Mouse (Mus musculus) forebrain, embryonic 14.5 days (tissue): ENCODE measurements around the gene Lbhd2. TPM values are rescaled to one million over a fixed set of nuclear protein-coding genes. Genes with fewer than 3 reads are reported as not detected.
A peak's percentile ranks its signal among the peaks of the same experiment; 100 is the strongest.

ENCODE experiments used
- ATAC-seq: fragments of 200-750 bp; cut with Nextera tagmentation; 2 replicates; pipeline ENCODE4 v1.8.0; 2017; ENCODE audit warnings: mild to moderate bottlenecking, moderate library complexity
- DNase-seq: peaks from one replicate; pipeline ENCODE4 v3.0.0-alpha.2; 2015; ENCODE audit warnings: low spot score
- H3K27ac ChIP-seq: fragments of 300-500 bp; sonication (generic); 2 replicates; pipeline ENCODE4 v1.5.1; 2014; ENCODE audit warnings: low read depth, mild to moderate bottlenecking, control low read depth, low read length, moderate library complexity
- H3K27me3 ChIP-seq: fragments of 300-500 bp; sonication (generic); replicated peaks from 2 replicates; pipeline ENCODE4 v1.6.1; 2014; ENCODE audit warnings: low read length, control low read depth, mixed read lengths; ENCODE audit not compliant: control insufficient read depth, insufficient read depth
- H3K36me3 ChIP-seq: fragments of 300-500 bp; sonication (generic); 2 replicates; pipeline ENCODE4 v1.6.1; 2014; ENCODE audit warnings: low read length, control low read depth; ENCODE audit not compliant: control insufficient read depth, insufficient read depth
- H3K4me1 ChIP-seq: fragments of 300-500 bp; sonication (generic); 2 replicates; pipeline ENCODE4 v1.6.1; 2014; ENCODE audit warnings: antibody characterized with exemption, low read length, control low read depth; ENCODE audit not compliant: control insufficient read depth, insufficient read depth
- H3K4me2 ChIP-seq: fragments of 300-500 bp; sonication (generic); 2 replicates; pipeline ENCODE4 v1.6.1; 2014; ENCODE audit warnings: mild to moderate bottlenecking, control low read depth, low read length
- H3K4me3 ChIP-seq: fragments of 300-500 bp; sonication (generic); 2 replicates; pipeline ENCODE4 v1.5.1; 2014; ENCODE audit warnings: low read depth, low read length, control low read depth
- H3K9ac ChIP-seq: fragments of 300-500 bp; sonication (generic); 2 replicates; pipeline ENCODE4 v1.6.1; 2014; ENCODE audit warnings: mild to moderate bottlenecking, low read length, control low read depth, moderate library complexity
- H3K9me3 ChIP-seq: fragments of 300-500 bp; sonication (generic); replicated peaks from 2 replicates; pipeline ENCODE4 v1.6.1; 2016; ENCODE audit warnings: low read length, control low read depth, mixed read lengths; ENCODE audit not compliant: control insufficient read depth
- WGBS: fragments of 180-500 bp; shearing (Covaris S2); extraction: QIAGEN DNeasy Blood & Tissue Kit; methylation state at CpG from one replicate; pipeline ENCODE4 v1.1.7; 2014; 5-methylcytosine and 5-hydroxymethylcytosine counted together
- polyA plus RNA-seq: library from polyadenylated mRNA; unstranded; fragments of >200 nt; fragmentation: Nextera tagmentation; extraction: Ambion mirVana; gene quantifications from 2 replicates; pipeline ENCODE4 v1.2.1, GENCODE M21; 2014

Lbhd2 gene
- polyA plus RNA-seq, 1 experiment from 2014 or later = 2.4 TPM

DNA sequence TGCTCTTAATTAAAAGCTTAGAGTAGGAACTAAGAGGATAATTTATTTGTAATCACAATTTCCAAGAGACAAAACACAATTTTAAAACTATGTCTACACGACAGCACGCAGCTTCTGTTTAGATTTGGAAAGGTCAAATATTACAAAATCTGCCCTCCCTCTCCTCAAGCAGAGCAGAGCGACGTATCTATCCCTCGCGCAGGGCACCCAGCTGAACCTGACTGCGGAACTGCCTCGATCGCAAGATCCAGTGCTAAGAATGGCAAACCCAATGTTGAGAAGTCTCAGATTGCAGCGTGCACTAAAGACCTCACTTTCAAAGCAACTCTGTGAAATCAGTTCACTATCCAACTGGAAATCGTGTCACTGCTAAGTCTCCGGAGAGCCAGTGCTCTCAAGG is 31.1 kb upstream of the Lbhd2 start:
- Histone ChIP-seq H3K4me3 (peak overlapping the region; percentile 97), H3K27me3 (no peaks in the 10 kb centered on the region), H3K9ac (peak overlapping the region; percentile 92; the same call in 1 of the 2 replicates), H3K4me1 (peaks cover 10% of the 10 kb centered on the region), H3K27ac (no peak overlapping the region), H3K36me3 (no peaks in the 10 kb centered on the region), H3K4me2 (peak overlapping the region; percentile 94), H3K9me3 (no peaks in the 10 kb centered on the region)
- no peak for DNase-seq
- ATAC-seq = no peak
- 71% methylated on average over 12 of the region's 12 CpGs for WGBS

DNA sequence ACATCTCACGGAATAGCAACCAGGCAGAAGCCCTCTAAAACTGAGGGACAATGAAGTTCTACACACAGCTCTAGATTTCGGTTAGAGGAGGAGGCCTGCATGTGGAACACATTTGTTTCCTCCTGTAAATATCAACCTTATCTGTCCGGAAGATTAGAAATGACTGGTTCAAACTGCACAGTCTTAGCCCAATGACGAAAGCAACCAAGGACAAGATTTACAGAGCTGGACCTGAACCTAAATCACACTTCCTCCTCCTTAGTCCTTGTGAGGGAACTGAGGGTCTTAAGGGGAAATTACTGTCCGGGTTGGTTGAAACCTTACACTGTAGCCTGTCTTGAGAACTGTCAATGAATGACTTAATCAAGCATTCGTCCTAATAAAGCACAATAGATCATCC is 30.6 kb upstream of the Lbhd2 start:
- peak overlapping the region; percentile 92 for H3K9ac ChIP-seq
- H3K36me3 ChIP-seq = no peaks in the 10 kb centered on the region
- H3K27ac ChIP-seq = no peak overlapping the region
- no peak for DNase-seq
- ATAC-seq = no peak
- H3K9me3 ChIP-seq = no peaks in the 10 kb centered on the region
- no peaks in the 10 kb centered on the region for H3K27me3 ChIP-seq
- H3K4me1 ChIP-seq = peaks cover 10% of the 10 kb centered on the region
- peak overlapping the region; percentile 97 for H3K4me3 ChIP-seq
- WGBS = 48% methylated on average over 6 of the region's 6 CpGs
- H3K4me2 ChIP-seq = peak overlapping the region; percentile 94

DNA sequence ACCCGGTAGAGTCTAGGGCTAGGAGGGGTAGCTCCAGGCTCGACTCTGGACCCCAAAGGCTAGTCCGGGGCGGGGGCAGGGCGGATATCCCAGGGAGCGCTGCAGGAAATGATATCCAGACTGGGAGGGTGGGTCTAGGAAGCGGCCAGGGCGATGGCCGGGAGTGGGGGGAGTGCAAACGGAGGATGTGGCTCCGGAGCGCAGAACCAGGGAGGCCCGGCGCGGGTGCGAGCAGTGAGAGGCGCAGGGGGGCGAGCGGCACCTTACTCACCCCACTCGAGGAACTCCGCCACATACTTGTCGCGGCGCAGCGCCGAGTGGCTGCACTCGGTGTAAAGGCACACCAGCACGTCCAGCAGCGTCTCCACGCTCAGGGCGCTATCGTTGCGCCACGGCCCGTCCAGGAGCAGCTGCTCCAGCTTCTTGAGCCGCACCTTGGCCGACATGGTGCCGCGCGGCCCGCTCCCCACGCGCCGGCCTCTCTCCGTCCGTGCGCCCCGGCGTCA is 29.7 kb upstream of the Lbhd2 start:
- Histone ChIP-seq H3K4me1 (peaks cover 10% of the 10 kb centered on the region), H3K9ac (peak overlapping the region; percentile 92), H3K36me3 (no peaks in the 10 kb centered on the region), H3K27ac (peak overlapping the region; percentile 93), H3K4me3 (peak overlapping the region; percentile 97), H3K4me2 (peak overlapping the region; percentile 94), H3K27me3 (no peaks in the 10 kb centered on the region), H3K9me3 (no peaks in the 10 kb centered on the region)
- ATAC-seq = peak; percentile 21; the same call in 1 of the 2 replicates
- WGBS = under 1% methylated on average over 46 of the region's 49 CpGs
- no peak for DNase-seq

DNA sequence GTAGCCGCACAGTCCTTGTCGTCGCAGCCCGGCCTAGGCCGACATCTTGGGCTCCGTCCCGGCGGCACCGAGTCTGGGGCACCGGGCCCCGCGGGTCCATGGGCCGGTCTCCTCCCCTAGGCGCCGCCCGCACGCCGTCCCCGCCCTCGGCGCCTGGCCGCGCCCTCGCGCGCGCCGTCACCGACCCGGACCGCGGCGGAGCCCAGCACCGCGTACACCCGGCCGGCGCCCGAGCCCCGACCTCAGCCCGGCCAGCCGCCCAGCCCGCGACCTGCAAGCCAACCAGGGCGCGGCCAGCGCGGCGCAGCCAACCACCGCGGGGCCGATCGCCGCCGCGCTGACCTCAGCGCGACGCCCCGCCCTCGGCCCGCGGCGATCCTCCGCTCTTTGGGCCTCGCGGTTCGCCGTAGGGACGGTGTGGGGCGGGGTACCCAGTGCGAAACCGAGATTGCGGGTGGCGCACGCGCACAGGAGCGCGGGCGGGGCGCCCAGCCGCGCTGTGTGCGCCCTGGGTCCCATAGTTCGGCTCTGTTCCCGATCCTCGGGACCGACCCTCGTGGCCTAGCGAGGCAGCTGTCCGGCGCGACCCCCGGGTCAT is 29.1 kb upstream of the Lbhd2 start, which contains the start of gene Cdc42bpb:
Gene Cdc42bpb (minus strand): TSS at position 343 of the 598 bp plus-strand sequence.
- Histone ChIP-seq H3K36me3 (no peaks in the 10 kb centered on the region), H3K27me3 (no peaks in the 10 kb centered on the region), H3K9me3 (no peaks in the 10 kb centered on the region), H3K4me1 (peaks cover 10% of the 10 kb centered on the region), H3K9ac (peak within 1 kb of the TSS; percentile 92), H3K4me2 (peak within 1 kb of the TSS; percentile 94), H3K4me3 (peak within 1 kb of the TSS; percentile 97), H3K27ac (peak within 1 kb of the TSS; percentile 93)
- DNase-seq = peak; percentile 95
- ATAC-seq = peak; percentile 97
- under 1% methylated on average over 42 of the region's 94 CpGs for WGBS

DNA sequence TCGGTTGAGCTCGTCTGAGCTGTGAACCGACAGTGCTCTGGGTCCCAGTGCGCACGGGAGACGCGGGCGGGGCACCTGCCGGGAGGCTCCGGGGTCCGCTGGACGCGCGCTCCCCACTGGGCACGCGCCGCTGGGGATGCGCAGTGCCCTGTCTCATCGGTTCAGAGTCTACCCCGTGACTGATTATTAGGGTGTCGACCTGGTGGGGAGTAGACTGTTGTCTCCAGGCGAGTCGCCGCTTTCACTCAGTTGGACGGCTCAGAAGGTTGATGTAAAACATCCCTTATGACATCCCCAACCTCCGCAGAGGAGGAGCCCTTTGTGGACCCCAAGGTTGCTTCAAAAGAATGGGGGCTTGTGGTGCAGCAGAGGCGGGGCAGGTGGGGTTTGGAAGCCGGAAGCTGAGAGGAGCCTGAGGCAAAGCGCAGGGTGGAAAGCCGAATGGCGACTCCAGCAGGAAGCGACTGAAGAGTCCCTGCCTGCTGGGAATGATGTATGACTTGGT is 28.6 kb upstream of the Lbhd2 start:
- Histone ChIP-seq H3K27me3 (no peaks in the 10 kb centered on the region), H3K9ac (peak overlapping the region; percentile 92), H3K36me3 (no peaks in the 10 kb centered on the region), H3K4me2 (peak overlapping the region; percentile 94), H3K4me3 (peak overlapping the region; percentile 97), H3K9me3 (no peaks in the 10 kb centered on the region), H3K27ac (peak overlapping the region; percentile 93), H3K4me1 (peaks cover 10% of the 10 kb centered on the region)
- DNase-seq (peak; percentile 59), ATAC-seq (peak; percentile 76)
- WGBS = under 1% methylated on average over 32 of the region's 32 CpGs

DNA sequence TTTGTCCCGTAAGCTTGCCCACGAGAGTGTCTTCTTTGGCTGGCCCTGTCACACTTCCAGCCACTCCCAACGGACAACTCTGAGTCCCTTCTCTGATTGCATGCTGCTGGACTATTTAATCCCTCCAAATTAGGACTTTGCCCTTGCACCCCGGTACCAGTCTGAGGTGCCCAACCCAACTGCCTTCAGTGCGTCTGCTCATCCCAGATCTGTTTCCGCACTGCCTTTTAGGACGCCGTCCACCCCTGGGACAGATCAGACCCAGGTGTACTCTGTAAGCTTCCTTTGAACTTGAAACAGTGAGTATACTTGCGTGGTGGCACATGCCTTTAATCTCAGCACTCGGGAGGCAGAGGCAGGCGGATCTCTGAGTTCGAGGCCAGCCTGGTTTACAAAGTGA is 27.8 kb upstream of the Lbhd2 start:
- no peaks in the 10 kb centered on the region for H3K27me3 ChIP-seq
- 73% methylated on average over 12 of the region's 12 CpGs for WGBS
- peaks cover 10% of the 10 kb centered on the region for H3K4me1 ChIP-seq
- peak overlapping the region; percentile 92 for H3K9ac ChIP-seq
- no peak overlapping the region for H3K27ac ChIP-seq
- no peak for ATAC-seq
- peak overlapping the region; percentile 94 for H3K4me2 ChIP-seq
- H3K36me3 ChIP-seq = no peaks in the 10 kb centered on the region
- peak overlapping the region; percentile 97 for H3K4me3 ChIP-seq
- DNase-seq = no peak
- H3K9me3 ChIP-seq = no peaks in the 10 kb centered on the region

DNA sequence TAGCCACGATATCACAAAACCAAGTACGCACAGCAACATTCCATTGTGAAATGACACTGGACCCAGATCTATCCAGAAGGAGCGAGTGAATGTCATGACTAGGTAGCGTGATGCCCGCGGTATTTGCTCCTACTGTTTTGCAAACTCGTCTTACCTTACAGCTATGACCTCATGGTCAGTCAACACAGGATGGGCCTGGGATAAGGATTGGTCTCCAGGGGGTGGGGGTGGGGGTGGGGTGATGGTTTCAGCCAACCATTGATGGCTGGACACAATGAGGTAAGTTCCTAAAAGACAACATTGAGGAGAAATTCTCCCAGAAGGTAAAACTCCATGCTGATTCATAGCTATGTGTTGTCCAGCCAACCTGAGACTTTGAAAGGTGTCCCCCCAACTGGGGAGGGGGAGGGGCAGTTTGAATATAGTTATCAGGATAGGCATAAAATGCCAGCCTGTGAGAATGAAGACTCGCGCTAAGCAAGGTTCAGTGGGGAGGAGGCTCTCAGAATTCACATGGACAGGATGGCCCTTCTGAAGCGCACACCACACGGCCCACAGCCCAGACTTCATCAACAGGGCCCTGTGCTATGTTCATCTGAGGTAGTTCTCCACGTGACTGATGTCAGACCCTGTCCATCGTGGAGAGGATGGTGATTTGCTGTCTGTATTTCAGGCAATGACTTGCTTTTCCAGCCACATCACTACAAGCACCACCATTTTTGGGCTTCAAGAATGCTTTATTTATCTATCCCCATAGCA is 20.5 kb upstream of the Lbhd2 start:
- 0 out of 2 replicates have a peak, but pooled peaks cover 2% of the 10 kb centered on the region for H3K27me3 ChIP-seq
- H3K36me3 ChIP-seq = no peaks in the 10 kb centered on the region
- H3K27ac ChIP-seq = no peak overlapping the region
- H3K4me3 ChIP-seq = no peak overlapping the region
- H3K9ac ChIP-seq = no peak overlapping the region
- no peaks in the 10 kb centered on the region for H3K4me1 ChIP-seq
- H3K9me3 ChIP-seq = no peaks in the 10 kb centered on the region
- H3K4me2 ChIP-seq = no peak overlapping the region
- no peak for ATAC-seq
- DNase-seq = no peak
- WGBS = 89% methylated on average over 13 of the region's 13 CpGs

DNA sequence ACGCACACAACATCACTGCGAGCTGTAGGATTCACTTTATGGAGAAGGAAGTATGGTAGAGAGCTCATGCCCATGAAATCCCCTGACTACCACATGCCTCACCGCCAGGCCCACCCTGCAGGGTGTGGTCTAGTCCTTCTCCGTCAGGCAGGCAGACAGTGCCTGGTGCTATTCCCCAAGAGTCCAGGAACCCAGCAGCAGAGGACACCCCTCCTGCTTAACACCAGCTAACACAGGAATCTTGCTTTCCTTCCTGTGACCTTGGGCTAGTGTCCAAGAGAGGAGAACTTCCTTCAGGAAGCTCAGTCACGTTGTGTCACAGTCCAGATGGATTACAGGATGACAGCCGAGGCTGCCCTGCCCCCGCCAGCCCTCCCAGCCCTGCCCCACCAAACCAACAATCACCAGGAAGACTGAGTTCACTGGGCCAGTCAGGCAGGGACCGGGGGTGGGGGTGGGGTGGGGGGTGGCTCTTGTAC is 19.9 kb upstream of the Lbhd2 start:
- no peaks in the 10 kb centered on the region for H3K9me3 ChIP-seq
- H3K27ac ChIP-seq = no peak overlapping the region
- H3K9ac ChIP-seq = no peak overlapping the region
- H3K4me1 ChIP-seq = no peaks in the 10 kb centered on the region
- H3K4me2 ChIP-seq = no peak overlapping the region
- 0 out of 2 replicates have a peak, but pooled peaks cover 2% of the 10 kb centered on the region for H3K27me3 ChIP-seq
- WGBS = 69% methylated on average over 8 of the region's 8 CpGs
- DNase-seq = no peak
- H3K4me3 ChIP-seq = no peak overlapping the region
- no peak for ATAC-seq
- H3K36me3 ChIP-seq = no peaks in the 10 kb centered on the region
